Mouse (Mus musculus): ENCODE results near the gene Irak3. TPM values are rescaled to one million over a fixed set of nuclear protein-coding genes. Genes with fewer than 3 reads are reported as not detected.
A peak's percentile ranks its signal among the peaks of the same experiment; 100 is the strongest.

Irak3 gene
- polyA plus RNA-seq, 1 experiment from 2014 or later = 1.5 TPM

DNA sequence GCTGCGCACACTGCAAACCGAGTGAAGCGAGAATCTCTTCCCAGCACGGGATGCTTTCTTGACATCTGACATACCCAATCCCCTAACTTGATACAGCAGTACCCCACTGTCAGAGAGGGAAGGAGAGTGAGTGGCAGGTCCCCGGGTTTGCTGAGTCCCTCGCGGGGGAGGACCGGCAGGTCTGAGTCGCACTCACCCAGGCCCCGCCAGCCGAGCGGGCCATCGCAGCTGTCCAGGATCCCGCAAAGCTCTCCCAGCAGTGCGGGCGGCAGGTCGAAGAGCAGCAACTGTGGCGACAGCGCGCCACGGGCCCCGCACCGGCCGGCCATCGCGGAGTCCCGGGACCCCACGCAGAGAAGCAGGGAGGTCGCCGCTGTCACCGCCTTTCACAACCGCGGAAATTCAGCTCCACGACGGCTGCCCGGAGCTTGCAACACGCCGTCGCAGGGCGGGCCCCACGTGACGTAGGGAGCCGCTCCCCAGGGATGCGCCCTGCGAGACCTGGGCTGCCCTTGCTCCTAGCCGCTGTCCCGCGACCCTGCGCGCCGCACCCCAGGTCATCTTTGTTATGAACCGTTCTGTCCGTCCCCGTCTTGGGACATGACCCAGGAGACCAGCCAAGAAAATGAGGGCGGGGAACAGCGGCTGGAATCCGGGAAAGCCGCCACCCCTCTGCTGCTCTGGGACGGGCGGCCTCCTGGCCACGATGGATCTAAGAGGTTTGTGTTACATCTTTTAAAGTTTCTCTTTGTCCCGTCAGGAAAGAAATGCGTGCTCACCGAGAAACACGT lies 604 bp downstream of the Irak3 start, which contains the start of gene Tmbim4:
TSS of gene Tmbim4 (plus strand) at position 460 of the 791 bp plus-strand sequence.
- no peaks in the 10 kb centered on the region for H3K9me3 ChIP-seq (replicated peaks)
- peak within 1 kb of the TSS; percentile 35 for H3K9ac ChIP-seq
- WGBS = 1% methylated on average over 65 of the region's 65 CpGs
- H3K4me3 ChIP-seq (replicated peaks) = peak within 1 kb of the TSS; percentile 53
- no peaks in the 10 kb centered on the region for H3K36me3 ChIP-seq
- H3K4me2 ChIP-seq = peak within 1 kb of the TSS; percentile 89
- ATAC-seq (replicated peaks; ENCODE audit: low FRiP score) = peak; percentile 58
- H3K4me1 ChIP-seq = peaks cover 13% of the 10 kb centered on the region
- peaks cover 13% of the 10 kb centered on the region for H3K27me3 ChIP-seq
- H3K27ac ChIP-seq = peak within 1 kb of the TSS; percentile 24; the same call in 1 of the 2 replicates

- WGBS = 69% methylated on average over 14 of the region's 14 CpGs
- H3K27me3 ChIP-seq = peaks cover 13% of the 10 kb centered on the region
- ATAC-seq (replicated peaks; ENCODE audit: low FRiP score) = no peak
These were observed 4.7 kb downstream of the Irak3 start for GRCm38 (mm10) chr10:120197061-120197835.

GRCm38 (mm10) chr10:120193255-120193654 lies 8.7 kb downstream of the Irak3 start:
- 91% methylated on average over 8 of the region's 8 CpGs for WGBS
- Histone ChIP-seq H3K27me3 (no peaks in the 10 kb centered on the region), H3K4me1 (peaks cover 15% of the 10 kb centered on the region), H3K27ac (no peak overlapping the region), H3K36me3 (no peaks in the 10 kb centered on the region), H3K4me2 (no peak overlapping the region), H3K9me3 (replicated peaks) (no peaks in the 10 kb centered on the region), H3K4me3 (replicated peaks) (no peak overlapping the region), H3K9ac (no peak overlapping the region)
- no peak for ATAC-seq (replicated peaks; ENCODE audit: low FRiP score)

More at GRCm38 (mm10) chr10:120197061-120197835, 4.7 kb downstream of the Irak3 start:
- Histone ChIP-seq H3K9ac (no peak overlapping the region), H3K36me3 (no peaks in the 10 kb centered on the region), H3K4me2 (no peak overlapping the region), H3K27ac (no peak overlapping the region), H3K4me3 (replicated peaks) (no peak overlapping the region), H3K4me1 (peaks cover 13% of the 10 kb centered on the region), H3K9me3 (replicated peaks) (no peaks in the 10 kb centered on the region)

- no peak for ATAC-seq (replicated peaks; ENCODE audit: low FRiP score)
- no peaks in the 10 kb centered on the region for H3K36me3 ChIP-seq
- H3K4me1 ChIP-seq = peaks cover 15% of the 10 kb centered on the region
- no peak overlapping the region for H3K4me3 ChIP-seq (replicated peaks)
- 66% methylated on average over 4 of the region's 4 CpGs for WGBS
- no peak overlapping the region for H3K4me2 ChIP-seq
- no peaks in the 10 kb centered on the region for H3K9me3 ChIP-seq (replicated peaks)
- H3K27ac ChIP-seq = no peak overlapping the region
- no peaks in the 10 kb centered on the region for H3K27me3 ChIP-seq
- H3K9ac ChIP-seq = no peak overlapping the region
These were observed 9.7 kb downstream of the Irak3 start for GRCm38 (mm10) chr10:120192278-120192677.

GRCm38 (mm10) chr10:120191165-120191564 lies 10.8 kb downstream of the Irak3 start:
- H3K4me2 ChIP-seq = no peak overlapping the region
- 90% methylated on average over 6 of the region's 6 CpGs for WGBS
- no peak for ATAC-seq (replicated peaks; ENCODE audit: low FRiP score)

DNA sequence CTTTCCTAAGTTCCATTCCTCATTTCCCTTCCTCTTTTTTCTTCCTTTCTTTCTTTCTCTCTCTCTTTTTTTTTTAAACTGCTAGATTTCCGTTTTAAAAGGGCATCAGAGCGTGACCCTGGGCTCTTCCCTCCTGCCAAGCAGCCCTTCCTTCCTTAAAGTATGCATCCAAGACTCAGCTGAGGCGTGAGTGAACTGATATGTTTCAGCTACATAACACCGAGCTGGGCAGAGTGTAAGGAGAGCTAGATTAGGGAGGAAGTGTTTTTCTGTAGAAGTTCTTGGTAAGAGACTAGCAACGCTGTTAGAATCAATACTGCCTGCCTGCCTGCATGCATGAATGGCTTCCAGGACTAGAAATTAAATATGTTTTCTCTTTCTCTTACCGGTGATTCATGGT lies 12.1 kb downstream of the Irak3 start:
- WGBS = 13% methylated on average over 6 of the region's 6 CpGs
- Histone ChIP-seq H3K4me1 (peaks cover 15% of the 10 kb centered on the region), H3K36me3 (no peaks in the 10 kb centered on the region), H3K27ac (peak overlapping the region; percentile 45), H3K4me3 (replicated peaks) (no peak overlapping the region), H3K27me3 (no peaks in the 10 kb centered on the region), H3K9ac (no peak overlapping the region), H3K9me3 (replicated peaks) (no peaks in the 10 kb centered on the region), H3K4me2 (peak overlapping the region; percentile 32)
- ATAC-seq (replicated peaks; ENCODE audit: low FRiP score) = no peak

More at GRCm38 (mm10) chr10:120191165-120191564, 10.8 kb downstream of the Irak3 start:
- no peak overlapping the region for H3K4me3 ChIP-seq (replicated peaks)
- H3K27me3 ChIP-seq = no peaks in the 10 kb centered on the region
- peaks cover 15% of the 10 kb centered on the region for H3K4me1 ChIP-seq
- no peaks in the 10 kb centered on the region for H3K36me3 ChIP-seq
- H3K9ac ChIP-seq = no peak overlapping the region
- no peak overlapping the region for H3K27ac ChIP-seq
- H3K9me3 ChIP-seq (replicated peaks) = no peaks in the 10 kb centered on the region

GRCm38 (mm10) chr10:120189276-120189675 lies 12.7 kb downstream of the Irak3 start:
- H3K4me2 ChIP-seq = peak overlapping the region; percentile 32
- no peak for ATAC-seq (replicated peaks; ENCODE audit: low FRiP score)
- no peaks in the 10 kb centered on the region for H3K27me3 ChIP-seq
- WGBS = 47% methylated on average over 11 of the region's 11 CpGs
- peaks cover 15% of the 10 kb centered on the region for H3K4me1 ChIP-seq
- peak overlapping the region; percentile 45 for H3K27ac ChIP-seq
- no peaks in the 10 kb centered on the region for H3K36me3 ChIP-seq
- H3K9ac ChIP-seq = no peak overlapping the region
- no peaks in the 10 kb centered on the region for H3K9me3 ChIP-seq (replicated peaks)
- H3K4me3 ChIP-seq (replicated peaks) = no peak overlapping the region

DNA sequence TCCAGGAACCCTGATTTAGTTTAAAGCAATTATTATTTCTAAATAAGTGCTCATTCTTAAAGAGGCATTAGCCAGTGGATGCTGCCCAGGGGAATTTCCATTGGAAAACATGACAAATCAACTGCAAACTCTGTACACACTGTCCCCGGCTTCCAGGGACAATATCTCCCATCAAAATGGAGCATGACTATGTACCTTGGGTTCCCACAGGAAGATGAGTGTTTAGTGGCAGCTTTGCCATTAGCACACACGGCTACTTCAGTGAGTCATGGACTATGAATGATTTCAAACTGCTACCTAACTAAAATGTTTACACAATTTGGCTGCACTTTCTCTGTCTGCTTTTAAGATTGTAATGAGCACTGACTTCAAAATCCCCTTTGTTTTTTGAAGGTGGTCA lies 13.4 kb downstream of the Irak3 start:
- Histone ChIP-seq H3K4me1 (peaks cover 15% of the 10 kb centered on the region), H3K27me3 (no peaks in the 10 kb centered on the region), H3K27ac (no peak overlapping the region), H3K36me3 (no peaks in the 10 kb centered on the region), H3K9me3 (replicated peaks) (no peaks in the 10 kb centered on the region), H3K4me3 (replicated peaks) (no peak overlapping the region), H3K4me2 (no peak overlapping the region), H3K9ac (no peak overlapping the region)
- no peak for ATAC-seq (replicated peaks; ENCODE audit: low FRiP score)
- WGBS = 69% methylated on average over 2 of the region's 2 CpGs

DNA sequence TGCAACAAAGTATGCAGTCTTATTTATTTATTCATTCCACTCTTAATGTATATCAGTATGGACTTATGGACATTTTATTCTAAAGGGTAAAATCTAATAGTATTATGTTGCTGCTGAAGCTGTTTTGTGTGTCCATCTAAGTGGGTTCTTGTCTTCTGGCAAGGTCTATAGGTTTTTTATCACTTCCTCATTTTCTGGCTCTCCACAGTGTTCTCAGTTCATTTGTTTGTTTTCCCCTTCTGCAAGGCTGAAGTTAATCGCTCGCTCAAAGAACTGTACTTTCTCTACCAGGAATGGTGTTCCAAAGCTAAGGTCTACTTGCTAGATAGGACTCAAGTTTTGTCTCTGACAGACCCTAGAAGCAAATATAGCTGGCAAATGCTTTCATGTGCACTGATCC lies 18.6 kb downstream of the Irak3 start:
- no peak for ATAC-seq (replicated peaks; ENCODE audit: low FRiP score)
- H3K4me2 ChIP-seq = no peak overlapping the region
- 83% methylated on average over 2 of the region's 2 CpGs for WGBS

DNA sequence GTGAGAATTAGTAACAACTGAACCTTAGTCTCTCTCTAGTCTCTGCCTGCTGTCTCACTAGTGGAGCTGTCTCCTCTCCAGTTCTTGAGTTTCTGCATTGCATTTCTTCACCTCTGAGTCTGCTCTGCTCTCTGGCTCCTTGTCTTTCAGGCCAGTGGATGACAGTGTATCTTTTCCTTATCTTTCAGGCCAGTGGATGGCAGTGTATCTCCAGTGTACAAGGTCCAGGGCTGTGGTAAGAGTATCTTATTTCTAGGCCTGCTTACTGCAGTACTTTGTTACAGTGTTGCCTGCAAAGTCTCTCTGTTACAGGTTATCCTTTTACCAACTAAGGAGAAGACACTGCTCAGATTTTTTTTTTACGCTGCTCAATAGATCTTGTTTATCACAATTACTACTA lies 19.0 kb downstream of the Irak3 start:
- Histone ChIP-seq H3K27ac (no peak overlapping the region), H3K27me3 (no peaks in the 10 kb centered on the region), H3K4me3 (replicated peaks) (no peak overlapping the region), H3K9me3 (replicated peaks) (no peaks in the 10 kb centered on the region), H3K9ac (no peak overlapping the region), H3K4me1 (no peaks in the 10 kb centered on the region), H3K4me2 (no peak overlapping the region), H3K36me3 (no peaks in the 10 kb centered on the region)
- ATAC-seq (replicated peaks; ENCODE audit: low FRiP score) = 0 out of 2 replicates have a peak, but pooled peaks have one; percentile 33
- WGBS = 87% methylated on average over 1 of the region's 1 CpGs

More for the DNA sequence above, 18.6 kb downstream of the Irak3 start:
- H3K4me1 ChIP-seq = no peaks in the 10 kb centered on the region
- no peak overlapping the region for H3K27ac ChIP-seq
- H3K36me3 ChIP-seq = no peaks in the 10 kb centered on the region
- no peaks in the 10 kb centered on the region for H3K9me3 ChIP-seq (replicated peaks)
- H3K9ac ChIP-seq = no peak overlapping the region
- H3K27me3 ChIP-seq = no peaks in the 10 kb centered on the region
- H3K4me3 ChIP-seq (replicated peaks) = no peak overlapping the region

GRCm38 (mm10) chr10:120174192-120174705 lies 27.7 kb downstream of the Irak3 start:
- H3K4me2 ChIP-seq = no peak overlapping the region
- H3K4me3 ChIP-seq (replicated peaks) = no peak overlapping the region
- H3K27me3 ChIP-seq = no peaks in the 10 kb centered on the region
- no peaks in the 10 kb centered on the region for H3K36me3 ChIP-seq
- whole genome bisulfite sequencing = 87% methylated on average over 15 of the region's 15 CpGs
- H3K9ac ChIP-seq = no peak overlapping the region
- H3K4me1 ChIP-seq = 0 out of 2 replicates have a peak, but pooled peaks cover under 1% of the 10 kb centered on the region
- H3K27ac ChIP-seq = no peak overlapping the region
- no peaks in the 10 kb centered on the region for H3K9me3 ChIP-seq (replicated peaks)
- ATAC-seq (replicated peaks; ENCODE audit: low FRiP score) = no peak

- Histone ChIP-seq H3K4me3 (replicated peaks) (no peak overlapping the region), H3K4me1 (0 out of 2 replicates have a peak, but pooled peaks cover 4% of the 10 kb centered on the region), H3K9ac (no peak overlapping the region), H3K27me3 (no peaks in the 10 kb centered on the region), H3K9me3 (replicated peaks) (no peaks in the 10 kb centered on the region), H3K36me3 (no peaks in the 10 kb centered on the region), H3K27ac (no peak overlapping the region), H3K4me2 (no peak overlapping the region)
- no peak for ATAC-seq (replicated peaks; ENCODE audit: low FRiP score)
- 59% methylated on average over 5 of the region's 5 CpGs for WGBS
These were observed 30.6 kb downstream of the Irak3 start for GRCm38 (mm10) chr10:120171340-120171739.
